Mouse (Mus musculus) E14TG2a.4 (cell line): ENCODE results near the gene 1110051M20Rik.

Source experiments
- H3K27me3 ChIP-seq: 2 replicates; pipeline ENCODE4 v1.6.1; 2014; ENCODE audit warnings: low read length, control low read depth; ENCODE audit not compliant: insufficient read depth
- H3K36me3 ChIP-seq: 2 replicates; pipeline ENCODE4 v1.6.1; 2014; ENCODE audit warnings: low read length, control low read depth; ENCODE audit not compliant: insufficient read depth
- H3K4me1 ChIP-seq: replicated peaks from 2 replicates; pipeline ENCODE4 v1.6.1; 2014; ENCODE audit warnings: low read depth, low read length, control low read depth
- H3K4me3 ChIP-seq: replicated peaks from 2 replicates; pipeline ENCODE4 v1.5.1; 2014; ENCODE audit warnings: mild to moderate bottlenecking, low read length
- H3K9me3 ChIP-seq: 2 replicates; pipeline ENCODE4 v1.6.1; 2014; ENCODE audit warnings: low read length, control low read depth
- CTCF ChIP-seq: conservative IDR thresholded peaks from 2 replicates; pipeline ENCODE4 v1.5.1; 2014; ENCODE audit warnings: low read length
- NANOG ChIP-seq: IDR thresholded peaks from 2 replicates; pipeline ENCODE4 v1.6.1; 2014; ENCODE audit warnings: borderline replicate concordance, low read length, mixed read lengths
- POU5F1 ChIP-seq: IDR thresholded peaks from 2 replicates; pipeline ENCODE4 v1.6.1; 2014; ENCODE audit warnings: low read length, borderline replicate concordance

Gene 1110051M20Rik

DNA sequence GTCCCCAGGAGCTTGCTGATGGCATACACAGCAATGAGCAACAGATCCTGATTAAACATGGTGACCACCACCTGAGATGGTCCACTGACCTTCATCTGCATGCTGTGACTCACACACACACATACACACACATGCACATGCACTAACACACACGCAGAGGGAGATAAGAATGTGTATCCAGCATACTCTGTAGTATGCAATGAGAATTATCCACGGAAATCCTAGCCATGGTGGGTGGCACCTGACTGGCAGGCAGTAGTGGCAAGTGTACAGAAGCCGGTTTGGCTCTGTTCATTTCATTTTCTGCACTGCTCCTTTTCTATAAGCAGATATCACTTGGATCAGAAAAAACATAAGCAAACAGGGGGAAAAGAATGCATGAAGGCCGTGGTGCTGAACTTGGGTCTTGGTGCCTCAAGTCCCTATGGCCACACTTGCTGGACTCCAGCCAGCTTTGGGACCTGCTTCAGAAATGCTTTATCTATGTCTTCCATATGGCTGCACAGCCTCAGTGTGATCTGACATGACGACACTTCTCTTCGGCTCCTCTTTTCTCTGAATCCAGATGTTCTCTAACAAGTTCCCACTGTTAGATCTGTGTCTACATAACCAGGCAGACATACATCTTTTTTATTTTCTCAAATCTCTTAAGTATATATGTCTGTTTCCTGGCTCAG lies 89.6 kb downstream of the 1110051M20Rik start:
- H3K4me1 ChIP-seq, result 0 out of 2 replicates have a peak, but pooled peaks cover 2% of the 10 kb centered on the region
- H3K4me3 ChIP-seq, result no peak overlapping the region
- H3K36me3 ChIP-seq, result no peaks in the 10 kb centered on the region
- no peaks in the 10 kb centered on the region for H3K27me3 ChIP-seq
- TF ChIP-seq CTCF (no peak), POU5F1 (no peak), NANOG (no peak)
- H3K9me3 ChIP-seq, result no peaks in the 10 kb centered on the region

DNA sequence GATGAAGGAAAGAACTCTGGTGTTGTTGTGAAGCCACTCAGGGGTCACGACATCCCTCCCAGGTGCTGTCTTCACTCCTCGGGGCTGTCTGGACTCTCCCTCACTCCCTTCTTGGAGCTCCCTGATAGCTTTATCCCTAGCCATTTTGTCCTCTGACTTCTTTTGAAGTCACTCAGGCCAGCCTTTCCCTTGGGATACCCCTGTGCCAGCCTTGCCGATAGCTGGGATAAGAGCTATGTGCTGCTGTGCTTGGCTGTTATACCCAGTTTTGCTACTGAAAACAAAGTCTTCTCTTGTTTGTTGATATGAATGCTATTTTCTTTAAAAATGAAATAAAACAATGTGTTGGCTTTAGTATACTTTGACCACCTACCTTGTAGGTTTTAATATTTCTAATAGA lies 90.7 kb downstream of the 1110051M20Rik start:
- H3K36me3 ChIP-seq, result no peaks in the 10 kb centered on the region
- 0 out of 2 replicates have a peak, but pooled peaks cover 4% of the 10 kb centered on the region for H3K4me1 ChIP-seq
- H3K9me3 ChIP-seq, result no peaks in the 10 kb centered on the region
- TF ChIP-seq POU5F1, result no peak
- TF ChIP-seq CTCF, result no peak
- no peak for TF ChIP-seq NANOG
- H3K27me3 ChIP-seq, result no peaks in the 10 kb centered on the region
- no peak overlapping the region for H3K4me3 ChIP-seq

DNA sequence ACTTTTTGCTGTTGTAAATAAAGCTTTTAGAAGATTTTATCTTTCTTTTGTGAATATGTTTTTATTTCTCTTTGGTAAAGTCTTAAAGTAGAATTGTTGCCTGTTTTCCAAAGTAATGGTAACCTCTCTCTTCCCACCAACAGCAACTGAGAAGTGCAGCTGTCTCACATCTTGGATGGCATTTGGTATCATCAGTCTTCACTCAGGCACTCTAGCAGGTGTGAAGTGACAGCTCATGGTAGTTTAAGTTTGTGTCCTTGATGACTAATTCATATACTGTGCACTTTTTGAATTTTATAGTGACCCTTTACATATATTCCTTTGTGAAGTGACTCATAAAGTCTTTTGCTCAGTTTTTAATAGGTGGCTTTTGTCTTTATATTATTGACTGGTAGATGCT lies 92.7 kb downstream of the 1110051M20Rik start:
- no peak overlapping the region for H3K4me3 ChIP-seq
- 0 out of 2 replicates have a peak, but pooled peaks cover 4% of the 10 kb centered on the region for H3K4me1 ChIP-seq
- H3K27me3 ChIP-seq, result no peaks in the 10 kb centered on the region
- TF ChIP-seq POU5F1 (no peak), CTCF (no peak), NANOG (no peak)
- H3K36me3 ChIP-seq, result no peaks in the 10 kb centered on the region
- no peaks in the 10 kb centered on the region for H3K9me3 ChIP-seq

DNA sequence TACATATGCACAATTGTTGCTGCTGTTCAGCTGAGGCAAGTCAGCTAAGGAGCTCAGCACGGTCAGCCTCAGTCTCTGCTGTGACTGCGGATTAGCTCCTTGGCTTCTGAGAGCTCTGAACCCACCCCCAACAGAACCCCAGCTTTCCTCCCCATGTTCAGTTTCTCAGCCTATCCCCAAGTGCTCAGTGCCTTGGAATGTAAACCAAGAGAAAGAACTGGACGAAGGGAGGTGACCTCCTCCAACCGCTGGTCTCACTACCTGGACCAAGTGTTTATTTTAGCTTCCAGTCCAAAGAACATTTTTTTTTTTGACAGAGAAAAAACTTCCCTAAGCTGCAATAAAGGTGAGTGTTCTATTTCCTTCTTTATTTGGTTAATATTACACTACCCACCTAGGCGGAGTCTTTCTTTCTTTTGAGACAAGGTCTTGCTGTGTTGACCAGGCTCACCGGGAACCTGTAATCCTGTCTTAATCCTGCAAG lies 94.5 kb downstream of the 1110051M20Rik start:
- H3K4me3 ChIP-seq, result no peak overlapping the region
- 0 out of 2 replicates have a peak, but pooled peaks cover 4% of the 10 kb centered on the region for H3K4me1 ChIP-seq
- TF ChIP-seq NANOG (no peak), CTCF (no peak), POU5F1 (no peak)

DNA sequence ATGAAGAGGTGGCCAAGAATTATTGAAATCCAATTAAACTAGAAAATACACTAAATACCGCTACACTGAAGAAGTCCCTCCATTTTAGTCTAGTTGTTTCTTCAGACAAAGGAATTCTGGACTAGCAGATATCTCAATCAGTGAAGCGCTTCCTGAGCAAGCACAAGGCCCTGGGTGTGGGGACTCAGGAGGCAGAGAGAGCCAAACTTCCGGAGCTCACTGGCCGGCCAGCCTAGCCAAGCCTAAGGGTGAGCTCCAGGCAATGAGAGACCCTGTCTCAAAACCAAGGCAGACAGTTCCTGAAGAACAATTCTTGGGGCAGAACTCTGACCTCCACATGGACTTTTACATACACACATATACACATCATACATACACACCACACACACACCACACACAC lies 95.6 kb downstream of the 1110051M20Rik start:
- 0 out of 2 replicates have a peak, but pooled peaks cover 4% of the 10 kb centered on the region for H3K4me1 ChIP-seq
- H3K4me3 ChIP-seq, result no peak overlapping the region
- no peak for TF ChIP-seq CTCF
- no peaks in the 10 kb centered on the region for H3K27me3 ChIP-seq
- no peaks in the 10 kb centered on the region for H3K36me3 ChIP-seq
- H3K9me3 ChIP-seq, result no peaks in the 10 kb centered on the region

More for the DNA sequence above, 94.5 kb downstream of the 1110051M20Rik start:
- no peaks in the 10 kb centered on the region for H3K9me3 ChIP-seq
- no peaks in the 10 kb centered on the region for H3K27me3 ChIP-seq
- H3K36me3 ChIP-seq, result no peaks in the 10 kb centered on the region

DNA sequence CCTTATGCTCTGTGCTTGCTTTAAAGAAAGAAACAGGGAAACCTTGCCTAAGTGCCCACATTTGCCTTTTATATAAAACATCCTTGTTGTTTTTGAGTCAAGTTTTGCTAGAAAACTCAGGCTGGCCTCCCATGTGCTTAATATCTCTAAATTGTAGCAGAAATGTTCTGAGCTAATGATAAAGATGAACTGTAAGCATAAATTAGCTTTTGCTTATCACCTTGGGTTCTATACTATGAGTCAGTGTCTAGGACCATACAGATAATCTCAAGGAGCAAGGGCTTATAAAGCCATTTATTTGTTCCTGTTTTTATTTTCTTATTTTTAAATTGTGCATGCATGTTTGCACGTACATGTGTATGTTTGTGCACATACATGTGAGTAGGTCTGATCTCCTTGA lies 98.9 kb downstream of the 1110051M20Rik start:
- Histone ChIP-seq H3K4me3 (no peak overlapping the region), H3K4me1 (0 out of 2 replicates have a peak, but pooled peaks cover 4% of the 10 kb centered on the region), H3K9me3 (no peaks in the 10 kb centered on the region; the same call in 1 of the 2 replicates), H3K36me3 (no peaks in the 10 kb centered on the region), H3K27me3 (no peaks in the 10 kb centered on the region)
- TF ChIP-seq CTCF (no peak), POU5F1 (no peak), NANOG (no peak)

DNA sequence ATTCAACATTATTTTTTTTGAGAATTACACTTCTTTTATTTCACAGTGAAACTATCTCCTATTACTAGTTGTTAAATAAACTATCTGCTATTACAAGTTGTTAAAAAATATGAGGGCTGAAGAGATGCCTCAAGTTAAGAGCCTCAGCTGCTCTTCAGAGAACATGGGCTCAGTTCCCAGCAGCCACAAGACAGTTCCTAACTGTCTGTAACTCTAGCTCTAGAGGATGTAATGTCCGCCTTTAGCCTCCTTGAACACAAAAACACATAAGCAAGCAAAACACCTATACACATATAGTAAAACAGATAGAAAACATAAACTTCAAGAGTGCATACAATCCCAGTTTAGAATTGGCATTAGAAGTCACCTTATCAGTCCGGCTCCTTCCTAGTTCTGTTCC lies 104.9 kb downstream of the 1110051M20Rik start:
- Histone ChIP-seq H3K27me3 (no peaks in the 10 kb centered on the region), H3K4me3 (no peak overlapping the region), H3K9me3 (no peaks in the 10 kb centered on the region; the same call in 1 of the 2 replicates), H3K36me3 (no peaks in the 10 kb centered on the region), H3K4me1 (peaks cover 5% of the 10 kb centered on the region; the same call in 1 of the 2 replicates)
- TF ChIP-seq NANOG (no peak), POU5F1 (no peak), CTCF (no peak)

DNA sequence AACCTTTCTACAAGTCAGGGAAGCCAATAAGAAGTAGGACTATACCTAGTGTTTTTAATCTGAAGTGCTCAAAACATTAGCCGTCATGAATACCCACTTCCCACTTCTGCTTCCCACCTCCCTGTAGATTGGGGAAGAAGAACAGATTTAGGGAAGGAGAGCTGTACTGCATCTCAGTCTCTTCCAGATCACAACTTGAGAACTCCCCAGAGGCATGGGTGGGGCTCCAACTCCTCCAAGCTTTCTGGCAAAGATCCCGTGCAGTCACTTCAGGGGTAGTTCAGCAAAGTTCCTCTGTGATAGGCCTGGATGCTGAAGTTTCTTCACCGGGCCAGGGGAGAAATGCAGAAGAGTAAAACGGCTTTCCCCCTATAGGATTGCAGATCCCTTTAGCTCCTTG lies 109.4 kb downstream of the 1110051M20Rik start:
- Histone ChIP-seq H3K9me3 (no peaks in the 10 kb centered on the region), H3K27me3 (no peaks in the 10 kb centered on the region)
- no peak for TF ChIP-seq CTCF
- no peak for TF ChIP-seq NANOG
- TF ChIP-seq POU5F1, result no peak

More for the DNA sequence above, 109.4 kb downstream of the 1110051M20Rik start:
- Histone ChIP-seq H3K36me3 (no peaks in the 10 kb centered on the region), H3K4me1 (peaks cover 5% of the 10 kb centered on the region; the same call in 1 of the 2 replicates), H3K4me3 (no peak overlapping the region)
